23 mouse cellular contexts compared by ENCODE assay signal in genomic region chr1:188111552-188111951, GRCm38 (mm10).
DNase-seq lines count a peak whose midpoint lies in the region; ATAC-seq lines count a peak whose summit lies in the region.
"Had no signal": no experiment of that assay in that cellular context is flagged by ENCODE, and none has a peak within 500 bp of the region (broad histone marks: within the 10 kb centered on the region; RNA-seq: fewer than 3 reads in every experiment).

No protein-coding gene starts in this region.

- peak overlapping the region; percentile 5; the same call in 1 of the 2 replicates for H3K4me2 ChIP-seq in heart, embryonic 12.5 days
- no peak overlapping the region for H3K4me2 ChIP-seq in heart, embryonic 15.5 days
- no peak overlapping the region for H3K4me2 ChIP-seq in kidney, embryonic 16.5 days (replicated peaks; ENCODE audit: low read depth, low read length)
- H3K4me2 ChIP-seq: embryonic facial prominence, embryonic 12.5 days; embryonic facial prominence, embryonic 15.5 days; hindbrain, embryonic 12.5 days; hindbrain, embryonic 15.5 days had no signal

- no peaks in the 10 kb centered on the region for H3K27me3 ChIP-seq in heart, embryonic 12.5 days (replicated peaks)
- no peaks in the 10 kb centered on the region for H3K27me3 ChIP-seq in heart, embryonic 15.5 days
- no peaks in the 10 kb centered on the region for H3K27me3 ChIP-seq in kidney, embryonic 16.5 days (ENCODE audit: insufficient read depth, low read length)
- H3K27me3 ChIP-seq: embryonic facial prominence, embryonic 12.5 days; embryonic facial prominence, embryonic 15.5 days; hindbrain, embryonic 12.5 days; hindbrain, embryonic 15.5 days had no signal

- peak overlapping the region; percentile 43; the same call in 1 of the 2 replicates for H3K27ac ChIP-seq in heart, embryonic 12.5 days (ENCODE audit: poor library complexity, severe bottlenecking)
- H3K27ac ChIP-seq in heart, embryonic 15.5 days: no peak overlapping the region
- H3K27ac ChIP-seq in kidney, embryonic 16.5 days (ENCODE audit: low read length): no peak overlapping the region
- H3K27ac ChIP-seq: embryonic facial prominence, embryonic 12.5 days; embryonic facial prominence, embryonic 15.5 days; gastrocnemius, adult 2 months; heart, adult 2 months; hindbrain, embryonic 12.5 days; hindbrain, embryonic 15.5 days had no signal

- H3K9ac ChIP-seq in heart, embryonic 12.5 days: 0 out of 2 replicates have a peak overlapping the region, but pooled peaks have one; percentile 30
- H3K9ac ChIP-seq in heart, embryonic 15.5 days: no peak overlapping the region
- no peak overlapping the region for H3K9ac ChIP-seq in kidney, embryonic 16.5 days (replicated peaks; ENCODE audit: low read length)
- H3K9ac ChIP-seq: embryonic facial prominence, embryonic 12.5 days; embryonic facial prominence, embryonic 15.5 days; forebrain, postnatal 0 days; hindbrain, embryonic 12.5 days; hindbrain, embryonic 15.5 days had no signal

- no peaks in the 10 kb centered on the region for H3K36me3 ChIP-seq in heart, embryonic 12.5 days
- no peaks in the 10 kb centered on the region for H3K36me3 ChIP-seq in heart, embryonic 15.5 days
- no peaks in the 10 kb centered on the region for H3K36me3 ChIP-seq in kidney, embryonic 16.5 days (ENCODE audit: insufficient read depth, low read length)
- H3K36me3 ChIP-seq: embryonic facial prominence, embryonic 12.5 days; embryonic facial prominence, embryonic 15.5 days; hindbrain, embryonic 12.5 days; hindbrain, embryonic 15.5 days had no signal

- intact Hi-C loops in heart, postnatal 36 days (cut with DNase I): no loop called here

- no peak overlapping the region for H3K4me3 ChIP-seq in heart, embryonic 12.5 days
- no peak overlapping the region for H3K4me3 ChIP-seq in heart, embryonic 15.5 days
- no peak overlapping the region for H3K4me3 ChIP-seq in kidney, embryonic 16.5 days (ENCODE audit: low read length)
- H3K4me3 ChIP-seq: embryonic facial prominence, embryonic 12.5 days; embryonic facial prominence, embryonic 15.5 days; gastrocnemius, adult 2 months; heart, adult 2 months; hindbrain, embryonic 12.5 days; hindbrain, embryonic 15.5 days had no signal

- H3K9me3 ChIP-seq in heart, embryonic 12.5 days (replicated peaks): no peaks in the 10 kb centered on the region
- no peaks in the 10 kb centered on the region for H3K9me3 ChIP-seq in heart, embryonic 15.5 days (replicated peaks)
- no peaks in the 10 kb centered on the region for H3K9me3 ChIP-seq in kidney, embryonic 16.5 days (ENCODE audit: low read length)
- H3K9me3 ChIP-seq: embryonic facial prominence, embryonic 12.5 days; embryonic facial prominence, embryonic 15.5 days; hindbrain, embryonic 12.5 days; hindbrain, embryonic 15.5 days had no signal

- WGBS in heart, embryonic 12.5 days: 39% methylated on average over 3 of the region's 3 CpGs
- 25% methylated on average over 3 of the region's 3 CpGs for WGBS in heart, embryonic 15.5 days
- 37% methylated on average over 3 of the region's 3 CpGs for WGBS in kidney, embryonic 16.5 days

- peaks cover 36% of the 10 kb centered on the region for H3K4me1 ChIP-seq in heart, embryonic 12.5 days (replicated peaks)
- peaks cover 20% of the 10 kb centered on the region for H3K4me1 ChIP-seq in heart, embryonic 15.5 days (replicated peaks)
- peaks cover 12% of the 10 kb centered on the region; the same call in 1 of the 2 replicates for H3K4me1 ChIP-seq in kidney, embryonic 16.5 days (ENCODE audit: insufficient read depth, low read length)
- H3K4me1 ChIP-seq: embryonic facial prominence, embryonic 12.5 days; hindbrain, embryonic 12.5 days; hindbrain, embryonic 15.5 days had no signal

- ATAC-seq in heart, embryonic 12.5 days (ENCODE audit: insufficient number of reproducible peaks, low FRiP score): no peak
- 0 out of 2 replicates have a peak, but pooled peaks have one; percentile 53 for ATAC-seq in heart, embryonic 15.5 days (replicated peaks; ENCODE audit: insufficient number of reproducible peaks, insufficient read depth, low FRiP score, low read depth)
- 0 out of 2 replicates have a peak, but pooled peaks have one; percentile 54 for ATAC-seq in kidney, embryonic 16.5 days (ENCODE audit: low FRiP score, low TSS enrichment)
- ATAC-seq: CD4-positive, CD25-positive, alpha-beta regulatory T cell, adult 4 months; forebrain, embryonic 14.5 days; forebrain, postnatal 0 days; intestine, postnatal 0 days had no signal

- DNase-seq in heart, postnatal 36 days: no peak
- DNase-seq in heart, postnatal 4 days: no peak
- DNase-seq in kidney, adult 8-10 months: no peak
- DNase-seq: adrenal gland, adult 2 months; adrenal gland, postnatal 14 days; cerebellum, adult 11 months; cerebellum, adult 2 months; cerebellum, adult 9-11 months; cerebellum, postnatal 25 days; forebrain, postnatal 0 days; gastrocnemius, adult 2 months; gastrocnemius, postnatal 14 days; heart, adult 2 months had no signal
